Mouse (Mus musculus): ENCODE results near the gene Hnrnpu.

DNA sequence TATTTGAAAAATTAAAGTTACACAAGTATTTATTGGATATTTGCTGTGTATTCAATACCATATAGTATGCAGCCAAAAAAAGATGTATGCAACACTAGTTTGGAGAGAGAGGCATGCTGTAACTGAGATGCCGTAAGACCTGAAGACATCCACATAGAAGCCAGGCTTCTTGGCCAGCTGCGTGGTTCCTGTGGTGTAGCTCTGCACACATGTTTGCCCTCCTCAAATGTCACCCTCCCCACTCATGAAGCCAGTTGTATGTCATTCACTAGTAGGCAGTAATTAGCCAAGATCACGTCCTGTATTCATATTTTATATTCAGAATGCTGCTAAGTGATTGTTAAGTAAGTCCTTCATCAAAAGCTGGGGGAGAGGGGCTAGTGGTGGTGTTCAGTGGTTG lies 3.8 kb upstream of the Hnrnpu start:
- no peak for TF ChIP-seq CTCF (IDR thresholded peaks at IDR 0.05; ENCODE audit: low read depth, low read length)
- TF ChIP-seq POLR2A (IDR thresholded peaks at IDR 0.05; ENCODE audit: extremely low read depth, insufficient read depth, low read length), result no peak

All from liver, adult 2 months (tissue).